Mouse (Mus musculus) cerebellum, adult 18-20 months (tissue): ENCODE data around the gene Cebpg.
A peak's percentile ranks its signal among the peaks of the same experiment; 100 is the strongest.

Source experiments
- DNase-seq, 2 experiments: peaks; one replicate each; pipeline ENCODE4 v3.0.0; 2021

Gene Cebpg

GRCm38 (mm10) chr7:35053161-35053560 is 3.2 kb downstream of the Cebpg start:
- no peak for DNase-seq

- DNase-seq: no peak
These were observed 5.8 kb downstream of the Cebpg start for GRCm38 (mm10) chr7:35050540-35050939.

DNA sequence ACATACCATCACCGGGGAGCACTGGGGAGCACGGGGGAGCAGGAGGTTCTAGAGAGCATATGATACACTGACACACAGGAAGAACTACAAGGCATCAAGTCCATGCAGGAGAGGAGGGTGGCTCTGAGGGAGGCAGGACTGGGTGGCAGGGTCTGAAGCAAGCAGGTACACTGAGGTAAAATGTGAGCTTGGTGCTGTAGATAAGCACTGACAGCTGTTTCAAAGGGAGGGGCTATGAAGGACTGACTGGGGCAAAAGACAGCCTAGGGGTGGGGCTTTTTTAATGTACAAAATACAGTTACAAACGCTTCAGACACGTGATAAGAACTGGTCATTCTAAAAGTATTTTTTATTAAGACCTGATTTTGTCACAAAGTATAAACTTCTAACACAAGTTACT is 10.3 kb downstream of the Cebpg start:
- DNase-seq: no peak

DNA sequence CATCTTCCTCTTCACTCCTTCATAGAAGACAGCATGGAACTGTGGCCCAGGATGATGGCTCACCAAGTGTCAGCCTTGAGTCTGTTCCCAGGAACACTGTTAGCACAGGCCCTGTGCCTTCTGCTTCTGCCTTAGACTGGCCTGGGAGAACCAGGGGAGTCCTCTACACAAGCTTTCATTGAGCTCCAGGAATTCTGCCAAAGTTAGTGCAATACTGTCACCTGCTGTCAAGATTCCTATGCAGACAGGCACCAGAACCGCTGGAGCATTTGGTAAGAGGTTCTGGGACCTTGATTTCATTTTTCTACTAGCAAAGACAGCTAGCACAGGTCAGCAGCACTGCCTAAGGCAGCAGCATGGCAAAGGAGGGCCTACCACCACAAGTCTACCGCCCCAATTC is 11.7 kb downstream of the Cebpg start:
- DNase-seq: no peak

DNA sequence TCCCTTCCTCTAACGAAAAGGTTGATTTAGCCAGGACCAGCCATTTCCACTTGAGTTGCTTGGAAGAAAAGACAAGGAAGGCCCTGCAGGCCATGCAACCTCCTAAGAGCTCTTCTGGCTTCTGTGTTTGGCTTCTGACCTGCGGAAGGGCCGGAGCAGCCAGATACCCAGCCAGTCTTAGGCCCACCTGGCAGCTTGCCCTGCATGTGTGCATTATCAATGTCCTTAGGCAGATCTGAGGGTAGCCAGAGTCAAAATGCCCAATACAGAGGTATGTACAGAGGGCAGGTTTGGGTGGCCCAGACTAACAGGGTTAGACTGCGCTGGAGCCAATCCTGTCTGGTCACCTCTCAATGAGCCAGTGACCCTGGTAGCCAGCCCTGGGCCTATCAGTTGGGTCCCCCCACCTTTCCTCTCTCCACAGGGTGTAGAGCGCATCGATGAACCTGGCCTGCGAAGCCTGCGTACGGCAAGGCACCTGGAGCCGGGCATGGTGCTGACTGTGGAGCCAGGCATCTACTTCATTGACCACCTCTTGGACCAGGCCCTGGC is 13.0 kb downstream of the Cebpg start:
- no peak for DNase-seq

DNA sequence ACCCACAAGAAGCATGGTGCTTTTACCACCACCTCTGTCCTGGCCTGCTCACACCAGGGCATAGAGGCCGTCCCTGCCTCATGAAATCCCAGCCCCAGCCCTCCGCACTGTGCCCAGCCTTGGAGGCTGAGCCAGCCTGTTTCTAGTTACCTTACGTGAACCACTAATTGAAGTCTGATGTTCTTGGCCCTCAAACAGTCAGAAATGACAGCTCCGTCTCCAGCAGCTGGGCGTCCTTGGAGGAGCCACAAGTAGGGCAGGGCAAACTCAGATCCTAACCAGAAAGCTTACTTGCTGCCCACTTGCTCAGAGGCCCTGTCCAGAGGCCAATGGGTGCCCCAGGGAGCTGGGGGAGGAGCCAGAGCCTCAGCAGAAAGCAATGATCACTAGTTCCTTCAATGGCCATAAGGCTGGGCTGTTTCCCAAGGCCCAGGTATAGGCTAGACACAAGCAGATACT is 13.6 kb downstream of the Cebpg start:
- peak in 1 of 2 experiments; percentile 28 for DNase-seq

DNA sequence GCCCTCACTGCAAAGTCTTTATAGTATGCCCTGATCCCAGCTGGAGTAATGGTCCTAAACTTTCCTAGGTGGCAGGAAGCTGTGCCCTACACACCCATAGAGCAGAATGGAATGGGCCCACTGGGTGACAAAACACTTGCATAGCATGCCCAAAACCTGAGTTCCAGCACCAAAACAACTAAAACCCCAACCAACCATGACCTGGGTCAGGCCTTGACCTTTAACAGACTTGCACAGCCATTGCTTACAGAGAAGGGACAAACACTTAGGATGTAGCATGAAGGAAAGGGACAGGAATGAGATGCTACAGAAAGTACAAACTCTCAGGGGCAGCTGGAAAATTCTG is 14.2 kb downstream of the Cebpg start:
- DNase-seq: no peak

GRCm38 (mm10) chr7:35041286-35042208 is 14.8 kb downstream of the Cebpg start:
- no peak for DNase-seq

- DNase-seq: no peak
These were observed 16.0 kb downstream of the Cebpg start for GRCm38 (mm10) chr7:35040176-35040972.

DNA sequence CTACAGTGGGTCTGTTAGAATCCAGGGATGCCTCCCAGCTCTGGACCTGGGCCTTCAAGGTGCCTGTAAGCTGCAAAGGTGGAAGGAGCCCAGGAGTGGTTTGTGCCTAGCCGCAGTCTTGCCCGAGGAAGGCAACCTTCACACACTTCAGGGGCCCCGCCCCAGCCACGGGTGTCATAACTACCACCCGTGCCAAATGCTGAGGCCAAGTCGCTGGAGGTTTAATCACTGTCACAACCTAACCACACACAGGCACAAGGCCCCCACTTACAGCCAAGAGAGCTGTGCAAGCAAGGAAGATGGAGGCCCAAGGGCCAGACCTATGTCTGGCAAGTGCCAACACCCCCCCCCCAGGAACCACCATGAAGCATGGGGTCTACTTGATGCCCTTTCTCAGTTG is 19.0 kb downstream of the Cebpg start:
- DNase-seq: no peak

DNA sequence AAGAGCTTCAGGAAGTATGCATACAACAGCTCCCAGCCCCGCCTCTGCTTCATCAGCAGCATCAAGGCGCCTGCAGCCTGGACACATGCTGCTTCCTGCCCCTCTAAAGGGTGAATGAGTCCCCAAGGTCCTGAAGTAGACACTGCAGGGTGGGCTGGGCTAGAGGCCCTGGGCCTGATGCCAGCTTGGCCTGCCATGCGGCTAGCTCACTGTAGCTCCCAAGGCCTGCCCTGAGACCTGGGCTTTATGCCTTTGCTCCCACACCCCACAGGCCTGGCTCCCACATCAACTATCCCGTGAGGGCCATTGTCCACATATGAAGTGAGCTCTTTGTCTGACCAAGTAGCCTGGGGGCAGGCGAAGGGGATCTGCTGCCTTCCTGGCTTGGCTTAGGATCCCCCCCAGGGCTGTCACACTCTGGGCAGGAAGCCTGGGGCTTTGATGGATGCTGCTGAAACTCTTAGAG is 20.1 kb downstream of the Cebpg start:
- DNase-seq: peak in 1 of 2 experiments; percentile 26

GRCm38 (mm10) chr7:35035565-35035964 is 20.8 kb downstream of the Cebpg start:
- DNase-seq: no peak

DNA sequence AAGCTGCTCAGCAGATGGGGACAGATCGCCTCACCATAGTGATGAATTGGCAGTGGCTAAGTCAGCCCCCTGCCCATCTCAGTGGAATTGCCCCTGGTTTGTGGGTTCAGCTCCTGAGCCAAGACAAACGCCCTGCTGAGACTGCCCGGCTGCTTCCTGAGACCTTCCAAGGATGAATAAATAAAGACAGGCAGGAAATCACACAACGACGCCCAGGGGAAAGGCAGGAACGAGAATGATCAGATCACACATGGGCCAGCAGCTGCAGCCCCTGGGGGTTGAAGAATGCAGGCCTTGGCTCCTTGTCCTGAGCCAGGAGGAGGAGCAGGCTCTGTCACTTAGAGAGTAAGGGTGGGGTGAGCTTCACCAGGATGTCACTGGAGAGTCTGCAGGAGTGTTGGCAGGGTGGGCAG is 21.2 kb downstream of the Cebpg start:
- no peak for DNase-seq

GRCm38 (mm10) chr7:35030567-35030966 is 25.8 kb downstream of the Cebpg start:
- no peak for DNase-seq

DNA sequence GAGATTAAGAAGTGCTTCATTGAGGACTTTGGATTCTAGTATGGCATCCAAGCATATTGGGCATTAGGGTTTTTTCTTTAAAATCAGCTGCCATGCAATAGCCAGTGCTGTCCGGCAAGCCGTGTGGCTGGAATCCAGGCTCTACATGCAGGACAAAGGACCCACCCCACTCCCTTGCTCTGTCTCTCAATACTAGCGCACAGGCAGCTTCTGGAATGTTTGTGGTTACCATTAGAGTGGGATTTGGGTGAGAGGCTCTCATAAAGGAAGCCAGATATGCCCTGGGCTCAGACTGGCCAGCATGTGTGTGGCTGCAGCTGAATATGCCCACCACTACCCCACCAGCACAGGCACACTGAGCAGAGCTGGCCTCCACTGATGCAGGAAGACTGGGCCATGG is 26.7 kb downstream of the Cebpg start:
- no peak for DNase-seq

DNA sequence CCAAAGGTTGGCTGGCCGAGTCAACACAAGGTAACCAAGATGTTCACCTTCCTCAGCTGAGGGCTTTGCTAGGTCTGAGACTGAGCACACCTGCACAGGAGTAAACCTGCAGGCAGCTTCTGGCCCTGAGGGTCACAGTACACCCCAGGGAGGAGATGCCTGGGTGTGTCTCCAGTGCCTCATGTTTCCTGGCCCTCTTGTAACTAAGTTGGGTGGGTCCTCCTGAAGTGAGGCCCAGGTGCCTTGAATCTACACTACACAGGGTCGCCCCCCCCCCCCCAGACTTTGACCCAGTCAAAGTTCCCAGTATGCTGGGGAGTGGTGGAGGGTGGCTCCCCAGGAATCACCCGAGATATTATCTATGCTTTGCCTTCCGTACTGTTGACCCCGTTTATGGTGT is 27.1 kb downstream of the Cebpg start:
- DNase-seq: no peak

DNA sequence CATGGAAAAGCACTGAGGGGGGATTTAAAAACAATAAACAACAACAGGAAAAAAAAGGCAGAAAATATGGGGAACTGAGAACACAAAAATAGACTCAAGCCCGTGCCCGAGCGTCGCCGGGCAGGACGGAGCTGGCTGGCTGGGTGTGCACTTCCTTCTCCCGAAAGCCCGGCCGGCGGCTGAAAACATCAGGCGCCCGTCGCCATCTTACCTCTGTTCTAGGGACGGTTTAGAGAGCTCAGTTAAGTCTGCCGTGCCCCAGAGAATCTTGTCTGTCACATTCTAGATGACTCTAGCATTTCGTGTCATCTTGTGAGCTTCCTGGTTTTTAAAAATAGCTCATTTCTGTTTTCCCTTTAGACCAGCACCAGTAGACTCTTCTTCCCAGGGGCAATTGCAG is 27.8 kb downstream of the Cebpg start:
- DNase-seq: no peak

- DNase-seq: no peak
These were observed 28.5 kb downstream of the Cebpg start for GRCm38 (mm10) chr7:35027801-35028420.

GRCm38 (mm10) chr7:35026838-35027291 is 29.5 kb downstream of the Cebpg start:
- DNase-seq: no peak

DNA sequence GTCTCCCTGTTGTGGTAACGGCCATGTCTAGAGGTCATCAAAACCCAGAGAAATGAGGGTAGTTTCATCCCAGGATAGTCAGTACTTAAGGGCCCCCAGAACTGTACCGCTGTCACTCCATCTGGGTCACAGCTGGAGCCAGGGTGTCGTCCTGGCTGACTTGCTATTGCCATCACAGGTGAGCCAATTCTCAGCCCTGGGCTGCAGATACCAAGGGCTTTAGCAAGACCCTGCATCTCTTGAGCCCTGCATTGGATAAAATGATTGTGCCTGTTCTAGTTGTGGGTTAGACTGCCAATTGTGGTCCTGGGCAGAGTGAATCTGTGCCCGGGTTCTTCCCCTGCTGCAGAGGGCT is 30.1 kb downstream of the Cebpg start:
- no peak for DNase-seq

- DNase-seq: peak; percentile 73 to 83
These were observed 30.7 kb downstream of the Cebpg start for GRCm38 (mm10) chr7:35025409-35026275.

GRCm38 (mm10) chr7:35024426-35024825 is 31.9 kb downstream of the Cebpg start:
- no peak for DNase-seq
